Comparison of ENCODE assay signal across 7 mouse cellular contexts in genomic region chr1:127425021-127425532, GRCm38 (mm10).
DNase-seq lines count a peak whose midpoint lies in the region; ATAC-seq and TF ChIP-seq lines count a peak whose summit lies in the region.

No protein-coding gene starts in this region.

- no peaks in the 10 kb centered on the region for H3K36me3 ChIP-seq in liver, adult 2 months (ENCODE audit: control insufficient read depth, insufficient read depth, low read length)
- H3K36me3 ChIP-seq in lung, embryonic 15.5 days = no peaks in the 10 kb centered on the region

- H3K79me2 ChIP-seq in liver, adult 2 months (ENCODE audit: control insufficient read depth, insufficient read depth, low read length) = no peaks in the 10 kb centered on the region

- no peak overlapping the region for H3K27ac ChIP-seq in liver, adult 2 months (replicated peaks; ENCODE audit: insufficient read depth, low read depth, low read length)
- H3K27ac ChIP-seq in lung, embryonic 15.5 days = peak overlapping the region; percentile 10; the same call in 1 of the 2 replicates

- ATAC-seq in hematopoietic stem cell, adult 5-6 weeks (replicated peaks in 1 of 2; ENCODE audit: insufficient read depth in 1 of 2, low FRiP score in 2 of 2, low TSS enrichment in 1 of 2, low read depth in 1 of 2, poor library complexity in 2 of 2, severe bottlenecking in 2 of 2) = peak; percentile 17 to 44; a peak in 2 of 4 replicates
- ATAC-seq in lung, embryonic 15.5 days (ENCODE audit: borderline replicate concordance, extremely low read depth, low FRiP score, low TSS enrichment) = peak; percentile 53; the same call in 1 of the 2 replicates
- no peak for ATAC-seq in erythroid progenitor cell, adult 5-6 weeks (replicated peaks; ENCODE audit: low FRiP score, poor library complexity, severe bottlenecking)

- H3K9ac ChIP-seq in liver, adult 2 months (ENCODE audit: low read depth, low read length) = no peak overlapping the region
- H3K9ac ChIP-seq in lung, embryonic 15.5 days = no peak overlapping the region

- H3K4me3 ChIP-seq in liver, adult 2 months (ENCODE audit: insufficient read depth, low read depth, low read length) = no peak overlapping the region
- H3K4me3 ChIP-seq in lung, embryonic 15.5 days = no peak overlapping the region

- H3K4me2 ChIP-seq in lung, embryonic 15.5 days = no peak overlapping the region

- no peaks in the 10 kb centered on the region for H3K4me1 ChIP-seq in liver, adult 2 months (ENCODE audit: control insufficient read depth, insufficient read depth, low read length)
- peaks cover 11% of the 10 kb centered on the region for H3K4me1 ChIP-seq in lung, embryonic 15.5 days

- DNase-seq in liver, adult 2 months (ENCODE audit: extremely low read depth, low read depth, low spot score) = peak; percentile 13
- DNase-seq in liver = no peak
- peak; percentile 26 for DNase-seq in adipocyte (ENCODE audit: low spot score)
- DNase-seq in spleen, adult 12 weeks (ENCODE audit: low spot score) = peak; percentile 3

- TF ChIP-seq POLR2A in liver, adult 2 months (IDR thresholded peaks at IDR 0.05; ENCODE audit: extremely low read depth, insufficient read depth, low read length) = no peak

- H3K9me3 ChIP-seq in lung, embryonic 15.5 days = no peaks in the 10 kb centered on the region

- no peaks in the 10 kb centered on the region for H3K27me3 ChIP-seq in liver, adult 2 months (ENCODE audit: control insufficient read depth, insufficient read depth, low read length)
- no peaks in the 10 kb centered on the region for H3K27me3 ChIP-seq in lung, embryonic 15.5 days

- TF ChIP-seq CTCF in liver, adult 2 months (IDR thresholded peaks at IDR 0.05; ENCODE audit: low read depth, low read length) = no peak

- WGBS in liver, adult 2 months = 57% methylated on average over 6 of the region's 6 CpGs
- WGBS in lung, embryonic 15.5 days = 28% methylated on average over 6 of the region's 6 CpGs
